ENCODE assay signal across 10 mouse cellular contexts in the genomic region with DNA sequence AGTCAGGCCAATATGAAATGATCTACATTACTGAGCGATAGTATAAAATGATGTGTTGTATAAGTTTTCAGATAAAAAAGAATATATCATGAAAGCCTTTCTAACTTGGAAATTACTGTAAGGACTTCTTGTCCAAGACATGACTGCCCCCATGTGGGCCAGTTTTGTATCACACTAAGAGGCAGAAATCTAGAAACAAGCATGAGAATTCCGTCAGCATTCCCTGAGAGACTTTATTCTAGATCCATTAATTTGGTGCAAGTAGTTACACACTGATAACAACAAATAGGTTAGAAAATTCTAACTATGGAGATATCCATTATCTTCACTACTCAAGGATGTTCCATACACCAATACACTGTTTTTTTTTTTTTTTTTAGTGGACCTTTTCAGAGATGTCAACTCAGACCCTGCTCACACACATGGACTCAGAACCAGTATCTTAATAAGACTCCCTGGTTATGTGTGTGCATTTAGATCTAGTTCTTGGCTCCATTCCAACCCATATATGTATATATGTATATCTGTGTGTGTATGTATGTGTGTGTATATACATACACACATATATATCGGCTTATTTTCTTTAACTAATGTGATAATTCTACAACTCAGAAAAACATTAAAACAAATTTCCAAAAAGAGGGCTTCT.
DNase-seq lines count a peak whose midpoint lies in the region; ATAC-seq and TF ChIP-seq lines count a peak whose summit lies in the region.
"Had no signal": no experiment of that assay in that cellular context is flagged by ENCODE, and none has a peak within 500 bp of the region (broad histone marks: within the 10 kb centered on the region; RNA-seq: fewer than 3 reads in every experiment).

No protein-coding gene starts in this region.

- no peak overlapping the region for H3K4me3 ChIP-seq in kidney, adult 2 months (ENCODE audit: insufficient read depth, low read depth, low read length)
- H3K4me3 ChIP-seq in kidney, embryonic 15.5 days (replicated peaks), result no peak overlapping the region
- no peak overlapping the region for H3K4me3 ChIP-seq in embryonic facial prominence, embryonic 10.5 days
- H3K4me3 ChIP-seq in hindbrain, embryonic 11.5 days (ENCODE audit: low read depth, low read length), result no peak overlapping the region
- no peak overlapping the region for H3K4me3 ChIP-seq in left cerebral cortex, adult 2 months
- no peak overlapping the region for H3K4me3 ChIP-seq in midbrain, embryonic 14.5 days (replicated peaks; ENCODE audit: low read depth, low read length)
- H3K4me3 ChIP-seq: embryonic facial prominence, embryonic 12.5 days; megakaryocyte, embryonic 14.5 days had no signal

- no peak for ATAC-seq in kidney, embryonic 15.5 days (replicated peaks; ENCODE audit: low FRiP score)
- no peak for ATAC-seq in hindbrain, embryonic 11.5 days (ENCODE audit: low FRiP score)
- no peak for ATAC-seq in midbrain, embryonic 14.5 days (ENCODE audit: low FRiP score, low TSS enrichment)

- no peaks in the 10 kb centered on the region for H3K9me3 ChIP-seq in kidney, embryonic 15.5 days (replicated peaks)
- no peaks in the 10 kb centered on the region for H3K9me3 ChIP-seq in embryonic facial prominence, embryonic 10.5 days
- H3K9me3 ChIP-seq in hindbrain, embryonic 11.5 days (ENCODE audit: control insufficient read depth, low read length), result no peaks in the 10 kb centered on the region
- no peaks in the 10 kb centered on the region for H3K9me3 ChIP-seq in midbrain, embryonic 14.5 days (ENCODE audit: control insufficient read depth, low read length)
- H3K9me3 ChIP-seq: embryonic facial prominence, embryonic 12.5 days; megakaryocyte, embryonic 14.5 days had no signal

- TF ChIP-seq POLR2A in kidney, adult 2 months (IDR thresholded peaks at IDR 0.05; ENCODE audit: low read depth, low read length), result no peak

- H3K4me2 ChIP-seq in kidney, embryonic 15.5 days, result no peak overlapping the region
- no peak overlapping the region for H3K4me2 ChIP-seq in hindbrain, embryonic 11.5 days (replicated peaks; ENCODE audit: low read depth, low read length)
- no peak overlapping the region for H3K4me2 ChIP-seq in midbrain, embryonic 14.5 days (ENCODE audit: low read length)
- H3K4me2 ChIP-seq: embryonic facial prominence, embryonic 12.5 days had no signal

- intact Hi-C loops in left cerebral cortex, adult 2 months (cut with DNase I), result loop anchor here (2.0 to 10.0 kb wide), 5 partner anchors 180 to 1013 kb away; no protein-coding TSS in a partner anchor

- no peaks in the 10 kb centered on the region for H3K27me3 ChIP-seq in kidney, adult 2 months (replicated peaks; ENCODE audit: control insufficient read depth, insufficient read depth, low read length)
- H3K27me3 ChIP-seq in kidney, embryonic 15.5 days, result no peaks in the 10 kb centered on the region
- H3K27me3 ChIP-seq in embryonic facial prominence, embryonic 10.5 days (replicated peaks; ENCODE audit: low read depth, poor library complexity, severe bottlenecking), result no peaks in the 10 kb centered on the region
- H3K27me3 ChIP-seq in hindbrain, embryonic 11.5 days (ENCODE audit: control insufficient read depth, insufficient read depth, low read length), result no peaks in the 10 kb centered on the region
- H3K27me3 ChIP-seq in midbrain, embryonic 14.5 days (ENCODE audit: control insufficient read depth, insufficient read depth, low read length), result no peaks in the 10 kb centered on the region
- H3K27me3 ChIP-seq: embryonic facial prominence, embryonic 12.5 days; megakaryocyte, embryonic 14.5 days had no signal

- H3K9ac ChIP-seq in kidney, embryonic 15.5 days, result no peak overlapping the region
- no peak overlapping the region for H3K9ac ChIP-seq in hindbrain, embryonic 11.5 days (ENCODE audit: low read depth, low read length)
- H3K9ac ChIP-seq in midbrain, embryonic 14.5 days (replicated peaks; ENCODE audit: low read length), result no peak overlapping the region
- H3K9ac ChIP-seq: embryonic facial prominence, embryonic 12.5 days had no signal

- WGBS in kidney, adult 2 months, result 56% methylated on average over 3 of the region's 3 CpGs
- WGBS in kidney, embryonic 15.5 days, result 55% methylated on average over 3 of the region's 3 CpGs
- WGBS in embryonic facial prominence, embryonic 10.5 days, result 49% methylated on average over 3 of the region's 3 CpGs
- WGBS in hindbrain, embryonic 11.5 days, result 51% methylated on average over 3 of the region's 3 CpGs
- 40% methylated on average over 3 of the region's 3 CpGs for WGBS in midbrain, embryonic 14.5 days

- no peak for TF ChIP-seq CTCF in kidney, adult 2 months (conservative IDR thresholded peaks at IDR 0.05; ENCODE audit: insufficient read depth, insufficient read length, low read depth, low read length)
- TF ChIP-seq CTCF in left cerebral cortex, adult 2 months (IDR thresholded peaks at IDR 0.05), result peak; percentile 86

- DNase-seq in kidney, adult 2 months, result peak; percentile 56
- peak; percentile 27 for DNase-seq in adrenal gland, adult 8-10 months
- peak; percentile 65 for DNase-seq in embryonic facial prominence, embryonic 10.5 days (ENCODE audit: low spot score)
- peak; percentile 82 for DNase-seq in hindbrain, embryonic 11.5 days (ENCODE audit: low spot score)
- peak; percentile 60 to 77 for DNase-seq in left cerebral cortex, adult 2 months (ENCODE audit: extremely low spot score in 1 of 2, low spot score in 2 of 2)
- peak; percentile 91 for DNase-seq in midbrain, embryonic 14.5 days
- peak; percentile 8 for DNase-seq in thymus, postnatal 25 days

- H3K36me3 ChIP-seq in kidney, adult 2 months (ENCODE audit: control insufficient read depth, insufficient read depth, low read length), result no peaks in the 10 kb centered on the region; the same call in 1 of the 2 replicates
- H3K36me3 ChIP-seq in kidney, embryonic 15.5 days, result peaks cover 1% of the 10 kb centered on the region
- H3K36me3 ChIP-seq in embryonic facial prominence, embryonic 10.5 days (replicated peaks), result peaks cover under 1% of the 10 kb centered on the region; the same call in 1 of the 2 replicates
- no peaks in the 10 kb centered on the region for H3K36me3 ChIP-seq in hindbrain, embryonic 11.5 days (ENCODE audit: control insufficient read depth, insufficient read depth, low read length)
- H3K36me3 ChIP-seq in midbrain, embryonic 14.5 days (ENCODE audit: control insufficient read depth, insufficient read depth, low read length), result peaks cover 10% of the 10 kb centered on the region
- H3K36me3 ChIP-seq: embryonic facial prominence, embryonic 12.5 days had no signal

- no peaks in the 10 kb centered on the region for H3K4me1 ChIP-seq in kidney, adult 2 months (ENCODE audit: control insufficient read depth, insufficient read depth, low read length)
- no peaks in the 10 kb centered on the region for H3K4me1 ChIP-seq in kidney, embryonic 15.5 days
- no peaks in the 10 kb centered on the region for H3K4me1 ChIP-seq in embryonic facial prominence, embryonic 10.5 days
- H3K4me1 ChIP-seq in hindbrain, embryonic 11.5 days (replicated peaks; ENCODE audit: control insufficient read depth, insufficient read depth, low read length), result no peaks in the 10 kb centered on the region
- no peaks in the 10 kb centered on the region for H3K4me1 ChIP-seq in midbrain, embryonic 14.5 days (ENCODE audit: control insufficient read depth, insufficient read depth, low read length)
- H3K4me1 ChIP-seq: embryonic facial prominence, embryonic 12.5 days had no signal

- H3K27ac ChIP-seq in kidney, adult 2 months (ENCODE audit: insufficient read depth, low read depth, low read length), result no peak overlapping the region
- H3K27ac ChIP-seq in kidney, embryonic 15.5 days, result no peak overlapping the region
- no peak overlapping the region for H3K27ac ChIP-seq in embryonic facial prominence, embryonic 10.5 days (replicated peaks)
- no peak overlapping the region for H3K27ac ChIP-seq in hindbrain, embryonic 11.5 days (ENCODE audit: low read depth, low read length)
- H3K27ac ChIP-seq in left cerebral cortex, adult 2 months, result no peak overlapping the region
- no peak overlapping the region for H3K27ac ChIP-seq in midbrain, embryonic 14.5 days (replicated peaks; ENCODE audit: low read depth, low read length)
- H3K27ac ChIP-seq: embryonic facial prominence, embryonic 12.5 days had no signal

Comparison
In these comparisons a context has a peak if more than half of its experiments do, and no peak if none do; other contexts are left out.
1. DNase-seq: peak in every context shown above with its lines; median percentile 91 in midbrain, embryonic 14.5 days; 82 in hindbrain, embryonic 11.5 days; 68 in left cerebral cortex, adult 2 months; 65 in embryonic facial prominence, embryonic 10.5 days; 56 in kidney, adult 2 months; 27 in adrenal gland, adult 8-10 months; 8 in thymus, postnatal 25 days.